Mouse (Mus musculus) forebrain, embryonic 10.5 days (tissue): ENCODE data around the gene Aspdh. TPM values are rescaled to one million over a fixed set of nuclear protein-coding genes. Genes with fewer than 3 reads are reported as not detected.

ENCODE experiments used
- DNase-seq: peaks from one replicate; pipeline ENCODE4 v3.0.0-alpha.2; 2017; ENCODE audit warnings: low spot score; ENCODE audit errors: extremely low spot score
- H3K27ac ChIP-seq: fragments of 300-500 bp; sonication (generic); 2 replicates; pipeline ENCODE4 v1.5.1; 2016; ENCODE audit warnings: mild to moderate bottlenecking
- H3K27me3 ChIP-seq: fragments of 300-500 bp; sonication (generic); 2 replicates; pipeline ENCODE4 v1.6.1; 2016; ENCODE audit warnings: mild to moderate bottlenecking; ENCODE audit not compliant: poor library complexity, severe bottlenecking
- H3K36me3 ChIP-seq: fragments of 300-500 bp; sonication (generic); replicated peaks from 2 replicates; pipeline ENCODE4 v1.6.1; 2016; ENCODE audit warnings: mild to moderate bottlenecking, moderate library complexity
- H3K4me1 ChIP-seq: fragments of 300-500 bp; sonication (generic); 2 replicates; pipeline ENCODE4 v1.6.1; 2016
- H3K4me3 ChIP-seq: fragments of 300-500 bp; sonication (generic); 2 replicates; pipeline ENCODE4 v1.5.1; 2016; ENCODE audit warnings: mild to moderate bottlenecking, moderate library complexity
- H3K9me3 ChIP-seq: fragments of 300-500 bp; sonication (generic); 2 replicates; pipeline ENCODE4 v1.6.1; 2016; ENCODE audit warnings: mild to moderate bottlenecking, moderate library complexity
- WGBS: fragments of 180-500 bp; shearing (Covaris S2); methylation state at CpG from one replicate; pipeline ENCODE4 v1.1.7; 2016; 5-methylcytosine and 5-hydroxymethylcytosine counted together
- polyA plus RNA-seq: library from polyadenylated mRNA; unstranded; fragments of >200 nt; fragmentation: Nextera tagmentation; extraction: Ambion mirVana; gene quantifications from 2 replicates; pipeline ENCODE4 v1.2.1, GENCODE M21; 2016

Gene Aspdh
- polyA plus RNA-seq, 1 experiment from 2014 or later: 1.3 TPM

DNA sequence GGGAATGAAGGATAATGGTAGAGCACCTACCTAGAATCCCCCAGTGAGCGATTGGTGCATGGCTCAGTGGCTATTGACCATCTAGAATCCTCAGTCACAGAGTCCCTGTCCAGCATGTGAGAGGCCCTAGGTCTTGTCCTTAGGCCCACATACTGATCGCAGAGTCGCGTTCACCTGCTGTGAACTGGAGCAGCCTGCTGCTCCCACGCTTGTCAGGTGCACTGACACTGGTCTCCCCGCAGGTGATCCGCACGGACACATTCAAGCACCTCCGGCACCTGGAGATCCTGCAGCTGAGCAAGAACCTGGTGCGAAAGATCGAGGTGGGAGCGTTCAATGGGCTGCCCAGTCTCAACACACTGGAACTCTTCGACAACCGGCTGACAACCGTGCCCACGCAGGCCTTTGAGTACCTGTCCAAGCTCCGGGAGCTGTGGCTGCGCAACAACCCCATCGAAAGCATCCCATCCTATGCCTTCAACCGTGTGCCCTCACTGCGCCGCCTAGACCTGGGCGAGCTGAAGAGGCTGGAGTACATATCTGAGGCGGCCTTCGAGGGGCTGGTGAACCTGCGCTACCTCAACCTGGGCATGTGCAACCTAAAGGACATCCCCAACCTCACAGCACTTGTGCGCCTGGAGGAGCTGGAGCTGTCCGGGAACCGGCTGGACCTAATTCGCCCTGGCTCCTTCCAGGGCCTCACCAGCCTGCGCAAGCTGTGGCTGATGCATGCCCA lies 4.3 kb upstream of the Aspdh start:
- Histone ChIP-seq H3K27me3 (peaks cover 62% of the 10 kb centered on the region), H3K9me3 (peaks cover 4% of the 10 kb centered on the region; the same call in 1 of the 2 replicates), H3K36me3 (peaks cover 85% of the 10 kb centered on the region), H3K4me3 (no peak overlapping the region), H3K27ac (no peak overlapping the region), H3K4me1 (peaks cover 37% of the 10 kb centered on the region)
- no peak for DNase-seq
- 83% methylated on average over 31 of the region's 31 CpGs for WGBS

DNA sequence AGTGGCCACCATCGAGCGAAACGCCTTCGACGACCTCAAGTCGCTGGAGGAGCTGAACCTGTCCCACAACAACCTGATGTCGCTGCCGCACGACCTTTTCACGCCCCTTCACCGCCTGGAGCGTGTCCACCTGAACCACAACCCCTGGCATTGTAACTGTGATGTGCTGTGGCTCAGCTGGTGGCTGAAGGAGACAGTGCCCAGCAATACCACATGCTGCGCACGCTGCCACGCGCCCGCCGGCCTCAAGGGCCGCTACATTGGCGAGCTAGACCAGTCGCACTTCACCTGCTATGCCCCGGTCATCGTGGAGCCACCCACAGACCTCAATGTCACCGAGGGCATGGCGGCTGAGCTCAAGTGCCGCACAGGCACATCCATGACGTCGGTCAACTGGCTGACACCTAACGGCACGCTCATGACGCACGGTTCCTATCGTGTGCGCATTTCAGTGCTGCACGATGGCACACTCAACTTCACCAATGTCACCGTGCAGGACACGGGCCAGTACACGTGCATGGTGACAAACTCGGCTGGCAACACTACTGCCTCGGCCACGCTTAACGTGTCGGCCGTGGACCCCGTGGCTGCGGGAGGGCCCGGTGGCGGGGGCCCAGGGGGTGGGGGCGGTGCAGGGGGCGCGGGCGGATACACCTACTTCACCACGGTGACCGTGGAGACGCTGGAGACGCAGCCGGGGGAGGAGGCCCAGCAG lies 3.5 kb upstream of the Aspdh start:
- Histone ChIP-seq H3K4me3 (peak overlapping the region; percentile 37), H3K4me1 (peaks cover 44% of the 10 kb centered on the region), H3K27me3 (peaks cover 62% of the 10 kb centered on the region), H3K36me3 (peaks cover 77% of the 10 kb centered on the region), H3K27ac (no peak overlapping the region), H3K9me3 (peaks cover 4% of the 10 kb centered on the region; the same call in 1 of the 2 replicates)
- DNase-seq: no peak
- WGBS: 73% methylated on average over 57 of the region's 57 CpGs

DNA sequence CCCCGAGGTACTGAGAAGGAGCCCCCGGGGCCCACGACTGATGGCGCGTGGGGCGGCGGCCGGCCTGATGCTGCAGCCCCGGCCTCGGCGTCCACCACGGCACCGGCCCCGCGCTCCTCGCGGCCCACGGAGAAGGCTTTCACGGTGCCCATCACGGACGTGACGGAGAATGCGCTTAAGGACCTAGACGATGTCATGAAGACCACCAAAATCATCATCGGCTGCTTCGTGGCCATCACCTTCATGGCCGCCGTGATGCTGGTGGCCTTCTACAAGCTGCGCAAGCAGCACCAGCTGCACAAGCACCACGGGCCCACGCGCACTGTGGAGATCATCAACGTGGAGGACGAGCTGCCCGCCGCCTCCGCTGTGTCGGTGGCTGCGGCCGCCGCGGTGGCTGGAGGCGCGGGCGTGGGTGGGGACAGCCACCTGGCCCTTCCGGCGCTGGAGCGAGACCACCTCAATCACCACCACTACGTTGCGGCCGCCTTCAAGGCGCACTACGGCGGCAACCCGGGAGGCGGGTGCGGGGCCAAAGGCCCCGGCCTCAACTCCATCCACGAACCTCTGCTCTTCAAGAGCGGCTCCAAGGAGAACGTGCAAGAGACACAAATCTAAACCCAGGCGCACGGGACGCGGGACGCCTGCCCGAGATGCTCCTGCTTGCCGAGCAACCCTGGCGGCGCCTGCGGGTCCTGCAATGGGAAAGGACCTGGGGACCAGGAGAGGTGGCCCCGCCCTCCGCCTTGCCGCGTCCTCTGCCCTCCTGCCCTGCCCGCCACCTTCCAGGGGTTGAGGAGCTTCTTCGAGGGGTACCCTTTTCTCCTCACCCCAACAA lies 2.8 kb upstream of the Aspdh start:
- 26% methylated on average over 77 of the region's 77 CpGs for WGBS
- Histone ChIP-seq H3K36me3 (peaks cover 70% of the 10 kb centered on the region), H3K4me3 (peak overlapping the region; percentile 37), H3K4me1 (peaks cover 52% of the 10 kb centered on the region), H3K27ac (no peak overlapping the region), H3K27me3 (peaks cover 62% of the 10 kb centered on the region), H3K9me3 (peaks cover 4% of the 10 kb centered on the region; the same call in 1 of the 2 replicates)
- DNase-seq: peak; percentile 73

DNA sequence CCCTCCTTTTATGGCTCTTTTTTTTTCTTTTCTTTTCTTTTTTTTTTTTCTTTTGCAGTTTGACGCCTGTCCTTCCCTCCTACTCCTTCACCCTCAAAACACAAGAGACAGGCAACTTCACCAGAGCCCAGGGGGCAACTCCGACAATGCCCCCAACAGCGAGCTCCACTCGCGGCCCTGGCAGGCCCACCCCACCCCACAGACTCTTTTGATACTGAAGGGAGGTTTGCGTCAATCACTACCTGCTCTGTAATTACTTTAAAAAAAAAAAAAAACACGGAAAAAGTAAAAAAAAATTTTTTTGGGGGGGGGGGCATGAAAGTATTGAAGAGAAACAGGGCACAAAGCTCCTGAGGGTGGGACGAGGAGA lies 2.1 kb upstream of the Aspdh start:
- WGBS: 39% methylated on average over 8 of the region's 8 CpGs
- Histone ChIP-seq H3K9me3 (peaks cover 4% of the 10 kb centered on the region; the same call in 1 of the 2 replicates), H3K4me3 (no peak overlapping the region; the same call in 1 of the 2 replicates), H3K27me3 (peaks cover 62% of the 10 kb centered on the region), H3K4me1 (peaks cover 54% of the 10 kb centered on the region), H3K36me3 (peaks cover 64% of the 10 kb centered on the region), H3K27ac (no peak overlapping the region)
- DNase-seq: no peak

DNA sequence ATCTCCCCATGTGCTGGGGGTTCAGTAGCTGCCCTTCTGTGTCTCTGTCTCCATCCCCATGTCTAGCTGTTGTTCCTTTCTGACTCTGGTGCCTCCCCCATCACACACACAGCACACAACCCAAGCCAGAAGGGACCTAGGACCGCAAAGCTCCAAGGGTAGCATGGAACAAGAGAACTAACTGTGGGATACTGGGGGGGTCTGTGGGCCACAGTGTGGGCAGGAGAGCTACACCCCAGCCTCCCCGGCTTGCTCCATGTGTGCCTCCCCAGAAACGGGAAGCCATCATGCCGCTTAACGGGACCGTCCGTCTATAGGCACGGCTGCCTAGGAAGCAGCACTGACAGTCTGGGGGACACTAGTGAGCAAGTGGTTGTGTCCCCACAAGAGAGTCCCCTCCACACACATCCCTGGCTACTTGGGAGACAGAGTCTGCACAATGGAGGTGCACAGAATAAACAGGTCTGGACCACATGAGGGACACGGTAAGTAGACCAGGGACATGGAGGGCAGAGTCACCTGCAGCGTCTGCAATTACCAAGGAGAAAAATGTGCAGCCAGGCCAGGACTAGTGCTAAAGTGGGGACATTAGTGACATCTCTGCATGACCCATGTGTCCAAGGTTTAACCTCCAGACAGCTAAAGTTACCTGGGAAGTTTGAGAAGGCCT lies 1.5 kb upstream of the Aspdh start:
- H3K27me3 ChIP-seq: peaks cover 62% of the 10 kb centered on the region
- H3K27ac ChIP-seq: no peak overlapping the region

DNA sequence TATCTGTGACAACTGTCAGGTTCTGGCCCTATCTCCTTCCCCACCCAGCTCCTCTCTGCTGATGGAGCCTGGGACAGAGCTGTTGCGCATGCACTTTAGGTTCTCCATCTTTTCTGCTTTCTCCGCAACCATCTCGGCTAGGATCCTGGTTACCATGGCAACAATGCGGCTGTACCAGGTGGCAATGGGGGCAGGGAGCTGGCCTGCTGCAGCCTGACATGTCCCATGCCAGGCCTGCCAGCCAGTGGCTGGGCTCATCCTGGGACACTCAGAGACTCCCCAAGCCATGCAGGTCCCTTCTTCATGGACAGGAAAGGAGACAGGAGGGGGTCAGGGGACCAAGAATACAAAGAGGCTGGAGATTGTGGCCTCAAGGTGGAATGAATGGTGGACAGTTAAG lies 680 bp upstream of the Aspdh start:
- no peak for DNase-seq
- Histone ChIP-seq H3K27me3 (peaks cover 53% of the 10 kb centered on the region), H3K36me3 (peaks cover 50% of the 10 kb centered on the region), H3K4me3 (no peak overlapping the region), H3K9me3 (0 out of 2 replicates have a peak, but pooled peaks cover 4% of the 10 kb centered on the region), H3K27ac (0 out of 2 replicates have a peak overlapping the region, but pooled peaks have one; percentile 45), H3K4me1 (peaks cover 68% of the 10 kb centered on the region)
- 29% methylated on average over 4 of the region's 4 CpGs for WGBS

More for the DNA sequence above, 1.5 kb upstream of the Aspdh start:
- 91% methylated on average over 10 of the region's 10 CpGs for WGBS
- H3K36me3 ChIP-seq: peaks cover 57% of the 10 kb centered on the region
- DNase-seq: no peak
- H3K4me1 ChIP-seq: peaks cover 60% of the 10 kb centered on the region
- no peak overlapping the region for H3K4me3 ChIP-seq
- H3K9me3 ChIP-seq: 0 out of 2 replicates have a peak, but pooled peaks cover 4% of the 10 kb centered on the region

DNA sequence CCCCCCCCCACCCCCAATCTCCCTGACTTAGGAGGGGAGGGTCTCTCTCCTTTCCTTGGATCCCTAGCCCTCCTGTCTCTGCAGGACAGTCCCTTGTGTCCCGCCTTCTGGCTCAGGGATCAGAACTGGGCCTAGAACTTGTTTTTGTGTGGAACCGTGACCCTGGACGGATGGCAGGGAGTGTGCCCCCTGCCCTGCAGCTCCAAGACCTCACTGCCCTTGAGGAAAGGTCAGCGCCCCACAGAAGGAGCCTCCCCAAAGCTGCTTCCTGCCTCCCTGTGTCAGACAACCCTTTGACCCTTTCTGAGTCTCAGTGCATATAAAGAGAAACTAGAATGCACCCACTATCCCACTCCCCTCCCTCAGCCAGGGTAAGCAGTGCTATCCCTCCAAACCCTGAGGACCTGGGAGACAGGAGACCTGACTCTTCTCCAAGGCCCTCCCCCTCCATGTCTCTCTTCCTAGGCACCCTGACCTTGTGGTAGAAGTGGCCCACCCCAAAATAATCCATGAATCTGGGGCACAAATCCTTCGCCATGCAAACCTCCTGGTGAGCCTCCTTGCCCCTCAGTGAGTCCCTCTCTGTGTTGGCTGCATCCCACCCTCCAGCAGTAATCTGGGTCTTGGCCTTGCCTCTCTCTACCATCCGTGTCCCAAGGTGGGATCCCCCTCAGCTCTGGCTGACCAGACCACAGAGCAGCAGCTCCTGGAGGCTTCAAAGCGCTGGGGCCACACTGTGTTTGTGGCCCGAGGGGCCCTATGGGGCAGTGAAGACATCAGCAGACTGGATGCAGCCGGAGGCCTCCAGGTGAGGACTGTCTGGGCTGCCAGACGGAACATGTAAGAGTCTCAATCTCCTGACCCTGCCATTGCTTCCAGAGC lies 1.1 kb downstream of the Aspdh start:
- WGBS: 79% methylated on average over 10 of the region's 10 CpGs
- Histone ChIP-seq H3K4me3 (no peak overlapping the region; the same call in 1 of the 2 replicates), H3K36me3 (peaks cover 36% of the 10 kb centered on the region), H3K27ac (0 out of 2 replicates have a peak overlapping the region, but pooled peaks have one; percentile 16), H3K9me3 (0 out of 2 replicates have a peak, but pooled peaks cover 4% of the 10 kb centered on the region), H3K4me1 (peaks cover 75% of the 10 kb centered on the region), H3K27me3 (peaks cover 36% of the 10 kb centered on the region)
- no peak for DNase-seq

DNA sequence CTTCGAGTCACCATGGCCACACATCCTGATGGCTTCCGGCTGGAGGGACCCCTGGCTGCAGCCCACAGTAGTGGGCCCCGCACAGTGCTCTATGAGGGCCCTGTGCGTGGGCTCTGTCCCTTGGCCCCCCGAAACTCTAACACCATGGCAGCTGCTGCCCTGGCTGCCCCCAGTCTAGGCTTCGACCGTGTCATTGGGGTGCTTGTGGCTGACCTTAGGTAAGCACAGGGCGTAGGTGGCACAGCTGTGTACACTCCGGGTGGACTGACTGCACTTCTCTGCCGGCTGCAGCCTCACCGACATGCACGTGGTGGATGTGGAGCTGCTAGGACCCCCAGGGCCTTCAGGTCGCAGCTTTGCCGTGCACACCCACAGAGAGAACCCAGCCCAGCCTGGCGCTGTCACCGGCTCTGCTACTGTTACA lies 1.7 kb downstream of the Aspdh start:
- no peak for DNase-seq
- Histone ChIP-seq H3K27ac (peak overlapping the region; percentile 87), H3K4me1 (peaks cover 75% of the 10 kb centered on the region), H3K36me3 (peaks cover 29% of the 10 kb centered on the region), H3K4me3 (peak overlapping the region; percentile 60), H3K9me3 (0 out of 2 replicates have a peak, but pooled peaks cover 4% of the 10 kb centered on the region), H3K27me3 (peaks cover 29% of the 10 kb centered on the region)
- 86% methylated on average over 16 of the region's 16 CpGs for WGBS

DNA sequence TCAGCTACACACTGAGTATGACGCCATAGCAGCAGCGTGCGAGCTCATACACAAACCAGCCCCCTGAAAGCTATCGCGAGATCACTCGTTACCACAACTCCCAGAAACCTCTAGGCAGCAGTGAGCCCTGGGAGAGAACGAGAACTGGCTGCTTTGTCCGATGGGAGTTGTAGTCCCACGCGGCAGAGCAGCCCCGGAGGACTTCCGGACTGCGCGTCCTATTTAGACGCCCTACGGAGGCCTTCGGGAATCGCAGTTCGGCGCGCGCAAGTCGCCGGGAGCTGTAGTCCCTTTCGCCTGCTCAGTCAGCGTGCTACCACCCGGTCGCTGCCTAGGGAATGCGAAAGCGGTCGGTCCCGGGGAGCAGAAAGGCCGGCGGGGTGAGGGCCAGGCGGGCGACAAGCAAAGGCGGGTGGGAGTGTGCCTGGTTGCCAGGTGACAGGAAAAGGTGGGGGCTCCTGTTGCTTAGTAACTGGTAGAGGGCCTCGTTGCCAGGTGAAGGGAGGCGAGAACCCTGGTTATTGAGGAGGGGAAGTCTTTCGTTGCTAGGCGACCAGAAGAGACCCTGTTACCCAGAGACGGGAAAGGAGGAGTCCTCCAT lies 2.7 kb downstream of the Aspdh start, which contains the start of gene Josd2:
Gene Josd2 (plus strand): TSS at position 170 of the 601 bp plus-strand sequence.
- Histone ChIP-seq H3K4me1 (peaks cover 75% of the 10 kb centered on the region), H3K36me3 (peaks cover 19% of the 10 kb centered on the region), H3K27me3 (peaks cover 21% of the 10 kb centered on the region), H3K4me3 (peak within 1 kb of the TSS; percentile 60), H3K27ac (peak within 1 kb of the TSS; percentile 87), H3K9me3 (no peaks in the 10 kb centered on the region)
- peak; percentile 96 for DNase-seq
- 0% methylated on average over 42 of the region's 42 CpGs for WGBS

DNA sequence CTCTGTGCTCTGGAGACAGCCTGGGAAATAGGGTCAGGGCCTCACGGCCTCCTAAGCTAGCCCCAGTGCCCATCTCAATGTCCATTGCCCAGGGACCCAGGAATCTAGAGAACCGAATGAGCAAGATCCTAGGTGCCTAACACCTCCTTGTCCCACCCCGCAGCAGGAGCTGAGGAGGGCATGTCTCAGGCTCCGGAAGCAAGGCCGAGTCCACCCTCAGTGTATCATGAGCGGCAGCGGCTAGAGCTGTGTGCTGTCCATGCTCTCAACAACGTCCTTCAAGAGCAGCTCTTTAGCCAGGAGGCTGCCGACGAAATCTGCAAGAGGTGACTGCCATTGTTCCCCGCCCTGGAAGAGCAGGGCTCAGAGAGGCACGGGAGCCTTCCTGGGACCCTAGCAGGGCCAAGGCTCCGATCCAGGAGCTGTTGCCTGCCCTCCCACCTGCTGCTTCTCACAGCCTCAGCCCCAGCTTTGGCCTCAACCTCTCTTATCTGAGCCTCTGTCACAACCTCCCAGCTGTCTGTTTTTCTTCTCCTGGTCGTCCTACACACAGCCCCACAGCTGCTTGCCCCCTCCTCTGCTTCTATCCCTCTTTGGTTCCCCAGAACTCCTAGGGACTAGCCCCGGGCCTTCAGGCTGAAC lies 3.6 kb downstream of the Aspdh start:
- H3K36me3 ChIP-seq: peaks cover 11% of the 10 kb centered on the region
- no peak for DNase-seq
- H3K27me3 ChIP-seq: peaks cover 20% of the 10 kb centered on the region
- WGBS: 71% methylated on average over 15 of the region's 15 CpGs
- peaks cover 78% of the 10 kb centered on the region for H3K4me1 ChIP-seq
- H3K27ac ChIP-seq: peak overlapping the region; percentile 87
- peak overlapping the region; percentile 60 for H3K4me3 ChIP-seq
- no peaks in the 10 kb centered on the region for H3K9me3 ChIP-seq
